Mouse (Mus musculus): ENCODE measurements around the gene Aldh5a1.
A peak's percentile ranks its signal among the peaks of the same experiment; 100 is the strongest.
"Not testable (repeated sequence)": the region's sequence is repeated elsewhere in the genome, so short reads cannot be mapped to it uniquely, and the experiment has no call there.

The Aldh5a1 gene

DNA sequence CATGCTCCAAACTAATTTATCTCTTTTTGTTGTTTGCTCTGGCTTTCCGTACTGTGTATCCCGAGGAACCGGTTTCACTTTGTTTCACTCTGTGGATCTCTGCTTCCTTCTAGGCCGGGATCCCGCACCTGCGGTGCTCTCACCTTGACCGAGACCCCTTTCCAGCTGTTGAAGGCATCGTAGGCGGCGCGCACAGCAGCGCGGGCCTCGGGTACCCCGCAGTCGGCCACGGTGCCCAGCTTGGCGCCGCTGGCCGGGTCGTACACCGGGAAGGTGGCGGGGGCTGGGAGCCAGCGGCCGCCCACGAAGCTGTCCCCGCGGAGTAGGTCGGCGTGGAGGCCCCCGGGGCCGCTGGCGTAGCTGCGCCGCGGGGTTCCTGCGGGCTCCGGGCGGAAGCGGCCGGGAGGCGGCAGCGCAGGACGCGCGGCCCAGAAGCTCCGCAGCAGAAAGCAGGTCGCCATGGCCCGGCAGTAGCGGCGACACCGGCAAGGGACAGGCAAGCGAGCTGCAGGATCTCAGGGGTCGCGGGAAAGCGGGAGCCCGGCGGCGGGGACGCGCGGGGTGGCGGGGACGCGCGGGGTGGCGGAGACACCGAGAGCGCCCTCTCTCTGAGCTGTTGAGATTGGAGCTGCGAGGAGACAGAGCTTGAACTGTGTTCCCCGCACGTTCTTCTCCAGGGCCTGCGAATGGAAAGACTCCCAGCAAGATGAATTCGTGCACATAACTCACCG, at the start of gene Aldh5a1:
Aldh5a1 (minus strand) TSS at position 554 of the 731 bp plus-strand sequence.
- DNase-seq, result peak; percentile 52 to 53

DNA sequence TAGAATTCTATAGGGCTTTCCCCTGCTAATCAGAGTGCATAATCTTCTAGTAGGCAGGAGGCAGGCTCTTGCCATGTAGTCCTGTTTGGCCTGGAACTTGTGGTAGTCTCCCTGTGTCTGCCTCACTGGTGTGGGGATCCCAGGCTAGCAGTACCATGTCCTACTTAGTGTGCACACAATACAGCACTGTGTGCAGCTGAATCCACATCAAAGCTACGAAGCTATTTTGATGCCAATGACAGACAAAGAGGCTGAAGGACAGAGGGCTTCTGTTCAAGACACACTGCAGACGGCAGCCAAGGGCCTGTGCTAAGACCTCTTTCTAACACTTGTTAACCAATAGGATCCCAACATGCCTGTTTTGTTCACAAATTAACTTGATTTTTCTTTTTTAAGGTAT, 48.0 kb upstream of the Aldh5a1 start:
- DNase-seq, result no peak

DNA sequence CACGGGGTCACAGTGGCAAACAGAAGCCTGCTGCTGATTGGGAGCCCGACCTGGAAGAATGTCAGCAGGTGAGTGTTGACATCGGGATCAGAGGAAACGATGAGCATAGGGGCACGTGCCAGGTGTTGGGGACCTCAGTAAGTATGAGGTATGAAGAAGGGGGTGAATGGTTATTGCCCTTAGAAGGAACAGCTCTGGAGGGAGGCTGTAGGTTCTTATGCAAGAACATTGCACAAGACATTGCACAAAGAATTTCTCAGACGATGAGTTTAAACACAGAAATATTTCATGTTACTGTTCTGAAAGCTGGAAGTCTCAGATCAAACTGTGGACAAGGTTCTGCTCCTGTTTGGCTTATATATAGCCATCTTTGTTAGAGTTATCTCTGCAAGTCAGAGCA, 43.6 kb upstream of the Aldh5a1 start:
- DNase-seq, result no peak

DNA sequence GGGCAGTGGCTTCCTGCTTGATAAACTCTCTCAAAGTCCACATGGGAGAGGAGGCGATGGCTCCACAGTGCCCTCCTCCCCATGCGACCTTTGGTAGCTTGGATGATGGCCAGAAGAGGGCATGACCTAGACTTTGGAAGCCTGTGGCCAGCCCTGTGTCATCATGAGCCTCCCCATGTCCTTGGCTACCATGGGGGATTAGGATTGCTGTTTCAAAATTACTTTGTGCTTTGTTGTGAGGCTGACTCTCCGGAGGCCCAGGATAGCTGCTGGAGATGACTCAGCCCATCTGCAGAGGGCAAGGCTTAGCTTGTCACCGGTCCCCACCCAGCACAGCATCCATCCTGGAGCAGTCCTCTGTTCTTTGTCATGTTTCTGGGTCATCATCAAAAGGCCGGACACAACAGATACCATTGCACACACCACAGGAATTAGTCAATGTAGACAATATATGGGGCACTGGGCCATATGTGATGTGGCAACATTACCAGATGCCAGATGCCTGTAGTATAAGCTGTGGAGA, 40.4 kb upstream of the Aldh5a1 start:
- no peak for DNase-seq

DNA sequence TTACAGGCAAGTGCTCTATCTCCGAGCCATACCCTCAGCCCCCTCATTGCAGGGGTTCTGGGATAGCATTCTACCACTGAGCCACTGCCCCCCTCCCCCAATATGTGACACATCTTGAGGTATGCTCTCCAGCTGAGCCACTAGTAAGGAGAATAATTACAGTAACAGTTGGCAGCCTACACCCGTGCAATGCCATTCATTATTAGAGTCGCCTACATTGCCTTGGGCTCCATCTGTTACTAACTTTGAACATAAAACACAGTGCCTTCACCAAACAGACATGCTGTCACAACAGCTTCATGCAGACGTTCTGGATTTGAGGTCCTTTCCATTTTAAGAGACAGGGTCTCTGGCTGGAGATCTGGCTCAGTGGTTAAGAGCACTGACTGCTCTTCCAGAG, 38.9 kb upstream of the Aldh5a1 start:
- DNase-seq, result no peak

DNA sequence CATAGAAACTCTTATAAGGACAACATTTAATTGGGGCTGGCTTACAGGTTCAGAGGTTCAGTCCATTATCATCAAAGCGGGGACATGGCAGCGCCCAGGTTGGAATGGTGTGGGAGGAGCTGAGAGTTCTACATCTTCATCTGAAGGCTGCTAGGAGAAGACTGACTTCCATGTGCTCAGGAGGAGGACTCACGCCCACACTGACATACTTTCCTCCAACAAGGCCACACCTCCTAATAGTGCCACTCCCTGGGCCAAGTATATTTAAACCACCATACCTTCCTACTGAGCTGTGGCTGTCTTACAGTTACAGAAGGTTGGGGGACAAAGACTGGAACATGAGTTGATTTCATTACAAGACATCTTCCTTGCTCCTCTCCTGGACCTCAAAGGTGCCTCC, 34.3 kb upstream of the Aldh5a1 start:
- DNase-seq, result not testable (repeated sequence)

DNA sequence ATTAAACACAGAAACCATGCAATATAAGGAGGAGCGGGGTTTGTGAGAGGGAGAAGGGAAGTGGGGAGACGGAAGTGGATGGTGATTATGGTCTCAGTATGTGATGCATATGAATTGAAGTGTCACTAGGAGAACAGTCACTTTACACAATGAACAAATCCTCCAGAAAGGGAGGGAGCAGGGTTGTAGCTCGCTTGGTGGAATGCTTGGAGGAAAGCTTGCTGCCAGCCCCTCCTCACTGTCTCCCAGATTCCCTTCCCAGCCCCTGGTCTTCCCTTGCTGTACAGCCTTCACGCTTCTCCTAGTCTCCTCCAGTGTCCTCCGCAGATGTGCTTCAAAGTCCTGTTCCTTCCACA, 28.4 kb upstream of the Aldh5a1 start:
- DNase-seq, result peak in 1 of 2 experiments; percentile 5

DNA sequence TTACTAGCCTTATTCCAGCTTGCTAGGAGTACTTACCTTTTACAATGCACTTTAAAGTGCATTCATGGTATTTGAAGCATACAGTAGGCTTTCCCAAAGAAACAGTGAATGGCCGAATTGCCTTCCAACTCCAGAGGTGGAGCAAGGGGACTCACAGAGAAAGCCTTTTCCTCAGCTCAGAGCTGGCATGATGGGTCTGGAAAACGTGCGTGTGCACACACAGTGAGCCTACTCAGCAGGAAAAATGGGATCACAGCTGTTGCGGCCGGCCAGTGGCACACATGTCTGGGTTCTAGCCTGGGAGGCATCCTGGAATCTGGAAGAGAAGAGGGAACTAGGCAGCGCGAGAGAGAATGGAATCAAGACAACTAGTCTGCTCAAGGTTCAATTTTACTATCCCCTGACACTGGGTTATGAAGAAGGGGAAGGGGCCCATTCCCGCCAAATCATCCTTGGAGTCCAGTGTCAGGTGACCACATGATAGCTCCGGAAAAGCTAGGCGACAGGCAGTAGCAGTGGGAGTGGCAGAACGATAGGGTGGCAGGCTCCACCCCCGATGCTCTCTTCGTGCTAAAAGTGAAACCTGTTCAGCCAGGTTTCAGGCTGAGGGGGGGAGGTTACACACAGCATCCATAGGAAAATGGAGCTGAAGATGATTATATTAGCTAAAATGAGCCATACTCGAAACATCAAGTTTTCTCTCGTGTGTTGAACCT, 27.8 kb upstream of the Aldh5a1 start:
- DNase-seq, result peak; percentile 21 to 22

DNA sequence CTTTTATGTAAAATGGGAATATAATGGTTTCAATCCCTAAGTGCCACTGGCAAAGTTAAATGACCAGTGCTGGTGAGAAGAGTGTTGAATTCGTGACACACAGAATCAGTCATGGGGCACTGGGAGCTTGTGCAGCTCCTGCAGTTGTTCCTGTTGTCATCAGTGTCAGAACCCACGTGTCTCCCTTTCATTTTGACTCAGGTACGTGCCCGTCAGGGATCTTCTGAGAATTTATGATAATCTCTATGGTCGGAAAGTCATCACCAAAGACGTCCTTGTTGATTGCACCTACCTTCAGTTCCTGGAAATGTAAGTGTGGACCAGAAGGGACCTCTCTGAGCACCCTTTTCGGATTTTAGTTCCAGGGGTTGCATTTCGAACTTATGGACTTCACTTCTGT, 24.7 kb upstream of the Aldh5a1 start:
- DNase-seq, result no peak

DNA sequence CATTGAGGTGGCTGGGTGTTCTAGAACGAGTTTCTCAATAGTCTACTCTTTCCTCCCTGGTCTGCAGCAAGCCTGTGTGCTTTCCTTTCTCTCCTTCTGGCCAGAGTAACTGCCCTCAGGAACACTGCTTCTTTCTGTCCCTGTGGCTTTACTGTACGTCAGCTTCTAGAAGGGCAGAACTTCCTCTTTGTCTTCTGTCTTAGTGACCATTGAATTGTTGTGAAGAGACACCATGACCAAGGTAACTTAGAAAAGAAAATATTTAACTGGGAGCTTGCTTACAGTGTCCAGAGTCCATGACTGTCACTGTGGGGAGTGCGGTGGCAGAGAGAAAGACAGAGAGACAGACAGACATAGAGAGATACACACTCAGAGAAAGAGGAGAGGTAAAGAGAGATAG, 22.6 kb upstream of the Aldh5a1 start:
- DNase-seq, result no peak

DNA sequence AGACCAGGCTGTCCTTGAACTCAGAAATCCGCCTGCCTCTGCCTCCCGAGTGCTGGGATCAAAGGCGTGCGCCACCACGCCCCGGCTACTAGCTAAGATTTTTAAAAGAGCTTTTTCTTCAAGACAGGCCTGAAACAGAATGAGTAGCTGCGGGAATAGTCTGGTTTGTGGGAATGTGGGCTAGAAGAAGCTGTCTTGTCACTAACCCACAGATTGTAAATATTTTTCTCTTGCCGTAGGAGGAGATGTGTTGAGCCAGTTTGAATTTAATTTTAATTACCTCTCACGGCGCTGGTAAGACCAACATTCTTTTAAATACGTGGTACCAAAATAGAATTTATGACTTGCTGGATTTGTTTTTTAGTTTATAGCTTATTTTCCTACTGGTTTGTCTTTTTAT, 21.2 kb upstream of the Aldh5a1 start:
- DNase-seq, result no peak

DNA sequence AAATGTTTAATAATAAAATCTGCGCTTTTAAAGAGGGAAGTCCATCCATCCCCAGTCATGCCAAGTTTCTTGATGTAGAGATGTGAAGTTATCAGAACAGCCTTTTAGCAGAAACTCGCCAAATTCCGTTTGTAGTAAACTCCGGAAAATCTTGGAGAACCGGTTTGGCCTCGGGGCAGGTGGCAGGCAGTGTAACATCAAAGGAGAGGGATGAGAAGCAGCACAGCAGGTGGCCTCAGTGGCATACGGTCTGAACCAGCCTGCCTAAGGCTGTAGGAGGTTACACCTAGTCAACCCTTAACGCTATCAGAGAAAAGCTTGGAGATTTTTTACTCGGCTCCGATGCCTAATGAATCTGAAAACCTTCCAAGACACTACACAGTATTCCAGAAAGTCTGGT, 18.0 kb upstream of the Aldh5a1 start:
- no peak for DNase-seq

DNA sequence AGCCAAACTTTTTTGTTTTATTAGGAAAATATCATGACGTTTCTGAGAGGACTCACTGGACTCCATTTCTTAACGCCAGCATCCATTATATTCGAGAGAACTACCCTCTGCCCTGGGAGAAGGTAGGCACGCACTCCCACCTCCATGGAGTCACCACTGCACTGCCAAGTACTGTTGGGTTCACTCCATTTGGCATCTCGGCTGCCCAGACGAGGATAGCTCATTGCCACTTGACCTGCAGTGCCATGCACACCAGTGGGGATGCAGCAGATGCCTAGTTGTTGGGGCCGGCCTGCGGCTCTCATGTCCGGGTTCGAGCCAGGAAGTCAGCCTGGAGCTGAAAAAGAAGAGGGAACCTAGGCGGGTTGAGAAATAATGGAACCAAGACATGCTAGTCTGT, 17.6 kb upstream of the Aldh5a1 start:
- no peak for DNase-seq

DNA sequence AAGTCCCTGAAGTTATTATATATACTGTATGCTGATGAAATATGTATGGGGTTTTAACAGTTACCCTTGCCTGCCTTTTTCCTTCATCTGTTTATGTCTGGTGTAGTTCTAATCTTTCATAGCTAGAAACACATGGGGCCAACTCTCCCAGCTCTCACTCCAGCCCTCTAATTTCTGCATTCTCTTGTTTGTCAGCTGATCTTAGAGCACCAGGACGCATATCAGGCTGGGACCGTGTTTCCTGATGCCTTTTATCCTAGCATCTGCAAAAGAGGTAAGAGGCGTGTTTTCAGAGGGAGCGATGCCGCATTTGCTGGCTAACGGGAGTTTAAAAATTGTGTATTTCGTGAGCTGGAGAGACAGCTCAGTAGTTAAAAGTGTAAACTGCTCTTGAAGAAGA, 15.2 kb upstream of the Aldh5a1 start:
- DNase-seq, result no peak

DNA sequence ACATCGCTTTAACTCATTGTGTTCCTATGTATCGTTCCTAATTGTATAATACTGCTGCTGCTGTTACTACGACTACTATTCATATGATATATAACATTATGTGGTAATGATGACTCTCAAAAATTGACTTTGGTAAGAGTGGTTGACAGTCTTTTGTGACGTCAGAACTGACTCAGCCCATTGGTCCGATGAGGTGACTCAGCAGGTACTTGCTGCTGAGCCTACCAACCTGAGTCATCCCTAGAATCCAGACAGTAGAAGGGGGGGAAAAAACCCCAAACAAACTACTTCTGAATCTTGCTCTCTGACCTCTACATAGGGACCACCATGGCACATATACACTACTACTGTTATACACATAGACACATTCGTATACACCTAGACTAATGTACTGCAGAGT, 11.4 kb upstream of the Aldh5a1 start:
- DNase-seq, result no peak

DNA sequence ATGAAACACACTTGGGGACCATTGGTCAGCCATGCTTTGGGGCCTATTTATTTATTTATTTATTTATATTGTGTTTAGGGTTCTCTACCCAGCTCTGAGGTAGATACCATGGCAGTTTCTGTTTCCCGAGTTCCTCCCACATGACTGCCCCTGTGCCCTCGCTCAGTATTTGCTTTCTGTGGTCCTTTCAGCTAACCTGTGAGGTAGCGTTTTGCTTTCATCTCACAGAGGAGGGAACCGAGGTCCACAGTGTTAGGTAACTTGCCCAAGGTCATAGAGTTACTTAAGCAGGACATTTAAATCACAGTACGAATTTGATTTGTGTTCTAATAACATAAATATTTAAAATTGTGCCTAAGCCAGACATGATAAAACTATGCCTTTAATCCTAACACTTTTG, 9.7 kb upstream of the Aldh5a1 start:
- DNase-seq, result no peak

DNA sequence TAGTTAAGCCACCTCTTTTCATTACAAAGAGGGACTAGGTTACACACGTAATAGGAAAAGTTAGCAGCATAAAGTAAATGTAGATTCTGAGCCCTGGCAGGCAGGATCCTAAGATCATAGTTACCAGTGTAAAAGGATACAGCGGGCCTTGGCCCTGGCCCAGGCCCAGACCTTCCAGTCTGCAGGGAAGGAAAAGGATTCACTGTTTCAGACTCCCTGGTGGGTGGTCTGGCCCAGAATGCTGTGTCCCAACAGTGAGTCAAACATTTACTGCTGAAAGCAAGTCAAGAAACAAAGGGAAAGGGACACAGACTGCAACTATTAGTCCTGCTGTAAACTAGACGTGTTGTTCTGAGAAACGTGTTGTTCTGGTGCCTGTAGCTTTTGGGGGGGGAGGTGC, 8.1 kb upstream of the Aldh5a1 start:
- DNase-seq, result no peak

DNA sequence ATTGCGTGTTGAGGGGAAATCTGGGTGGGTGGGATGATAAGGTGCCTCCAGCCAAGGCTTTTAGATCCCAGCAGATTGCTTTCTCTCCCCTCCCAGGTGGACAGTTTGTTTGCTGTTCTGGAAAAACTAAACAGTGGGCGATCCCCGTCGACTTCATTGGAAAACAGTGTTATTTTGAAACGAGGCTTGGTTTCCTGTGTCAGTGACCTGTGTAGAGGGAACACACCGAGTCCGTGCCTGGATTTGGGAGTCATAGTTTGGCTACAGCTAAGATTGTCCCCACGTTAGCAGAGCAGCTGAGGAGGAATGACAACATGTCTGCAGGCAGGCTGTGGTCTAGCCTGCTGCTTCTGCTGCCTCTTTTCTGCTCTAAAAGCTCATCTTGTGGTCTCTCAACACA, 5.8 kb upstream of the Aldh5a1 start:
- no peak for DNase-seq

DNA sequence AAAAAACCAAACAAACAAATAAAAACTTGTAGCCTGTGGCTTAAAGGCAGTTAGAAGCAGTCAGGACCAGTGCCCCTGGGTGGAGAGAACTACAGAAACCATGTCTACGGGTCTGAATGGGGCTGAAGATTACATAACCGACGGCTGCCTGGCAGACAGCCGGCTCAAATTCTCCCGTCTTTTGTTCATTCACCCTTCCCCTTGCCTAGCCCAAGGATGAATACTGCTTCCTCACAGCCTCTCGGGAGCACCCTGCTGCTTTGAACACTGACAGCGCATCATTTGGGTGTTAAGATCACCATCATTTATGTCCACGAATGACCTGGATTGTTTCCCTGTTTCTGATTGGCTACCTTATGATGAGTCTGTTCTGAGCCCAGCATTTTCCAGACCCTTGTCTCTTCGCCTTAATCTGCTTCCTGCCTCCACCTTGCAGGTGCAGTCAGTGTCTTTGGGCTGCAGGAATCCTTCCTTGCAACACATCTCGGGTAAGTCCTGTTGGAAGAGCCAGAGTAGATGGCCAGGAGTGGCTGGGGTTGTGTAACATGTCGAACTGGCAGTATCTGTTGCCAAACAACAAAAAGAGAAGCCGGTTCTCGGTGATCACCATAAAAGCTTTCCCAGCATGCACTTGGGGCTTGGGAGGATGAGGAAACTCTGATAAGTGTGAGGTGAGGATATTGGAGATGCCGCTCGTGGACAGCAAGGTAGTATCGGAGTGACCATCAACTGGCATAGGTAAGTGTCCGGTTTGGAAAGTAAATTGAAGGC, 5.2 kb upstream of the Aldh5a1 start, which contains the start of gene Gpld1:
Gpld1 (plus strand) TSS at position 641 of the 771 bp plus-strand sequence.
- no peak for DNase-seq

DNA sequence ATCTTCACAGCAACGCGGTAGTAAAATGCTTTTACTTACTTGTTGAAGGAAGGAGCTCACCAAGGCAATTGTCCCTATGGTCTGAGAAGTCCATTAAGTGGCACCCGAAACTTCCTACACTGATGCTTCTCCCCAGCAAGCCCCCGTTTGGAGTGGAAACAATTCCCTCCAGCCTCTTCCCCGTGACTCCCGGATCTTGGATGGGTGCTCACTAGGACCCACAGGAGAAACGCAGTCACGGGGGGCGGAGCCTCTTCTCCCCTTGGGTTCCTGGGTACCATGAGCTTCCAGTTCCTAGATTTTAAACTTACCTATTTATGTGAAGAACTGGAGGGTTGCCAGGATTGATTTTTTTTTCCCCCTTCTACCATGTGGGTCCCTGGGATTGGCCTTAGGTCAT, 2.0 kb upstream of the Aldh5a1 start:
- DNase-seq, result no peak

DNA sequence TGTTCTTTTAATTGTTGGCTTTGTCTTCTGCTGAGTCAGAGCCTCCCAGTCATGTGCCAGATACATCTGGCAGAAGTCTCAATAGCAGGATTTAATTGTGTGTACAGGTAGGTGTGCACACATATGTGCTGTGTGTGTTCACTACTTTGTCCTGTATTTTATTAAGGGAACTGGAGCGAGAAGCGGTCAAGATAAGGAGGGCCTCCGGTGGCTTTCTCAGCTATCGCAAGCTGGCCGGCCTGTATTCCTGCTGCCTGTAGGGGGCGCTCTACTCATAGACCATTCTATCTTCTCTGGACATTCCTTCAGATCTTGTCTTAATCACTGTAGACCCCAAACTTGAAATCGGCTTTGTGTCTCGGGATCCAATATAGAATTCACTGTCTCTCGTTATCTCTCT, 1.2 kb upstream of the Aldh5a1 start:
- peak; percentile 74 to 76 for DNase-seq

DNA sequence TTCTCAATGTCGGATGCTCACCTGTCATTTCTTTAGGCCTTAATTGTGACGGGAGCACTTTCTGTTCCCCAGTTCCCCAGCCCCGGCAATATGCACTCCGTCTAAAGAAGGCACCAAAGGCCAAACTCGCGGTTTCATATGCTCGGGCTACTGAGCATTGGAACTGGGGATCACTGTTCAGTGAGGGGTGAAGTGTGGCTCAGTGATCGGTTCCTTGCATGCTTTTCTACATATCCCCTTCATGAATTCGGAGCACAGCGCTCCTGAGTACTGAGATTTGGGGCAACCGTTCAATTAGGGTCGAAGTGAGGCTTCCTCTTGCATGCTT, 342 bp upstream of the Aldh5a1 start:
- DNase-seq, result no peak

DNA sequence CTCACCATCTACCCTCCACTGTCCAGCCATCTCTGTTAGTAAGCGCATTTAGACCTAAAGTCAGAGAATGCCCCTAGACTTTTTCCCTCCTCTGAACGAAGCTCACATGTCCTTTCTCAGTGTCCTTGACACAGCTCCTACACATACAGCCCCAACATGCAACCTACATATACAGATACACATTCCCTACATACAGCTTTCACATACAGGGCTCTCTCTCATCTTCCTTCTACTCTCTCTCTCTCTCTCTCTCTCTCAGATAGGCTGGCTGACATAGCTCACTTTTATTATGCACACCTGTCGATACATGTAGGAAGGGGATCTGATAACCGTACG, 721 bp downstream of the Aldh5a1 start:
- no peak for DNase-seq

DNA sequence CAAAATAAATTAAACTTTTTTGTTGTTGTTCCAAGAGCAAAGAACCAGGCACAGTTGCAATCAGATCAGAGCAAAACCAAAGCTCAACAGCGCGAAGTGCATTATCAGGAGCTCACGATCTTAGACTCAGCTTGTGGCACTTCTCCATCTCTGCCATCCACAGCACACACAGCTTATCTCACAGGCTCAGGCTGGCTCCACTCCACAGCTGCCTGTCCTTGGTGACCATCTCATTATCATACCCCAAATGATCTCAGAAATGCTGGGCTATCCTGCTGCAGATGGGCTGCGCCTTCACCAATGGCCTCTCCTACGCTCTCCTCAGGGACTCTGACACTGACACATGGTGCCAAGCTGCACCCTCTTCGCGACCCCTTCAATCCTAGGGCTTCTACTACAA, 4.3 kb downstream of the Aldh5a1 start:
- no peak for DNase-seq
